Mouse (Mus musculus): ENCODE results near the gene Csnk1e. TPM values are rescaled to one million over a fixed set of nuclear protein-coding genes. Genes with fewer than 3 reads are reported as not detected.

Csnk1e gene
- polyA plus RNA-seq, 1 experiment = 6.7 TPM

DNA sequence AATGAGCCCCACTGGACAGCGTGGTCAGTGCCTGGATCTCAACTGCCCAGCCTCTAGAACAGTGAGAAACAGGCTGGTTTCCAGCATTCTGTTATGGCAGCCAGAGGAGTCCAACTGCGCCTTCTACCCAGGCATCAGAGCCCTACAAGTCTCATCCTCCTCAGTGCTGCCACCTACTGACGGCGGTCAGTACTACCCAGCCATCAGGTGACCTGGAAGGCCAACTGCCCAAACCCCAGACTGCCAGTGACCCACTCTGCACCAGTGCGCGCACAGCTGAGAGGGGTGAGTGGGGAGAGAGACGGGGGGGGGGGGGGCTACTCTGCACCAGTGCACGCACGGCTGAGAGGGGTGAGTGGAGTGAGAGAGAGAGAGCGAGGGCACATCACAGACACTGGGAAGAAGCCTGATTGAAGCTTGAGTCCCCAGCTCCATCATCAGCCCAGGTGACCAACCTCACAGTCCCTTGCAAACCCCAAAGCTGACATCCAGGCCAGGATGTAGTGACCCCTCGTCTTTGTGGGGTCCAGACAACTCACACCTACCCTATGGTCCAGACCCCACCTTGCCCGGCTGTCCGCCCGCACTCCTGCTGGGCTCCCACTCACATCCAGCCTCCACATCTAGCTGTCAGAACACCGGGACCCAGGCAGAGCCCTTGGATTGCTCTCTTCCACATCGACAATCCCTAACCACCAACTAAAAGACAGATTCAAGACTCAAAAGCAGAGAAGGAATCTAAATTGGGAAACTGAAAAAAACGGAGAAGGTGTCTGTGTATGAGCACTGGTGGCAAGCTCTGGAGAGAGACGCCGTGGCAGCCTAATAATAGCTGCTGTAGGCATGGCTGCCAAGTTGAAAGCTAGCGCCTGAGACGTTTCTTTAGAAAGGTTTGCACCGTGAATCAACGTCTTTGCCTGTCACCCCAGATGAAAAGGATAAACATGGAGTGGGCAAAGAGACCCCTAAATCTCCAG is 74.6 kb downstream of the Csnk1e start:
- Histone ChIP-seq H3K27me3 (ENCODE audit: control insufficient read depth, insufficient read depth, low read length) (no peaks in the 10 kb centered on the region), H3K4me1 (ENCODE audit: control insufficient read depth, insufficient read depth, low read length) (peaks cover 12% of the 10 kb centered on the region), H3K27ac (ENCODE audit: control insufficient read depth, insufficient read depth, low read depth, low read length) (no peak overlapping the region), H3K36me3 (ENCODE audit: control insufficient read depth, insufficient read depth, low read length) (no peaks in the 10 kb centered on the region), H3K4me3 (ENCODE audit: control insufficient read depth, low read depth, low read length) (no peak overlapping the region)
- no peak for TF ChIP-seq POLR2A (IDR thresholded peaks at IDR 0.05; ENCODE audit: control insufficient read depth, low read depth, low read length)
- peak; percentile 77; the same call in 1 of the 2 replicates for TF ChIP-seq CTCF (IDR thresholded peaks at IDR 0.05; ENCODE audit: control insufficient read depth, insufficient read depth, insufficient replicate concordance, low read depth, low read length)

DNA sequence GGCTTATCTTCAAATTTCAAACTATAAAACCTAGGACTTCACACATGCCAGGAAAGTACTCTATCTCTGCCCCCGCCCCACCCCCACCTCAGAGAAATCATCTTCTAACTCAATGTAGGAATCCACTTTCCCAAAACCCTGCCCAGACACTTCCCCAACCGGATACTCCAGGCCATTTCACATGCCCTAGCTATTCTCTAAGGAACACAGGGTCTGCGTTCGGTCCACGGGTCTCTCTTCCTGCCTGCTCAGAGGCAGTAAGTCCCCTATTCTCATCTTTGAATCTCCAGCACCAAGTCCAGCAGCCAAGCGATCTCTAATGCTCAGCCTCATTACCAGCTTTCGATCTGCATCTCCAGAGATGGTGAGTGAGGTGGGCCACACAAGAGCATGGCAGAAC is 75.7 kb downstream of the Csnk1e start:
- TF ChIP-seq CTCF (IDR thresholded peaks at IDR 0.05; ENCODE audit: control insufficient read depth, insufficient read depth, insufficient replicate concordance, low read depth, low read length) = no peak
- TF ChIP-seq POLR2A (IDR thresholded peaks at IDR 0.05; ENCODE audit: control insufficient read depth, low read depth, low read length) = no peak
- H3K27ac ChIP-seq (ENCODE audit: control insufficient read depth, insufficient read depth, low read depth, low read length) = no peak overlapping the region
- H3K36me3 ChIP-seq (ENCODE audit: control insufficient read depth, insufficient read depth, low read length) = no peaks in the 10 kb centered on the region
- no peaks in the 10 kb centered on the region for H3K27me3 ChIP-seq (ENCODE audit: control insufficient read depth, insufficient read depth, low read length)
- H3K4me1 ChIP-seq (ENCODE audit: control insufficient read depth, insufficient read depth, low read length) = peaks cover 12% of the 10 kb centered on the region
- H3K4me3 ChIP-seq (ENCODE audit: control insufficient read depth, low read depth, low read length) = no peak overlapping the region

DNA sequence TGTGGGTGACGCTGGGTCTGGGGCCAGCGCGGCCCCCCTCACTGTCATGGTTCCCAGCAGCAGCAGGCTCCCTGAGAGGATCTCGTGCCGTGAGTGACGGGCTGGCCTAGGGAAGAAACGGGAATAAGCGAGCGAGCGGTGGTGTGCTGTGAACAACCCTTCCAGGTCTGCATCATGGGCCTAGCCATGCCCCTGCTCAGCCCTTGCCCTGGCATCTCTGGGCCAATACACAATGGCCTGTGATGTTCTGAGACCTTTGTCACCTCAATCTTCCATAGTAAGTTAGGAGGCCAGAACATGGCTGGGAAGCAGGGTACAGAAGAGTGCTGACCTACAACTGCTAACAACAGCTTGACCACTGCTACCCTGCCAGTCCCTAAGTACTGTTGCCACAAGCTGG is 76.8 kb downstream of the Csnk1e start:
- H3K4me3 ChIP-seq (ENCODE audit: control insufficient read depth, low read depth, low read length) = no peak overlapping the region
- H3K4me1 ChIP-seq (ENCODE audit: control insufficient read depth, insufficient read depth, low read length) = peaks cover 12% of the 10 kb centered on the region
- TF ChIP-seq POLR2A (IDR thresholded peaks at IDR 0.05; ENCODE audit: control insufficient read depth, low read depth, low read length) (no peak), CTCF (IDR thresholded peaks at IDR 0.05; ENCODE audit: control insufficient read depth, insufficient read depth, insufficient replicate concordance, low read depth, low read length) (no peak)
- no peaks in the 10 kb centered on the region for H3K36me3 ChIP-seq (ENCODE audit: control insufficient read depth, insufficient read depth, low read length)
- no peak overlapping the region for H3K27ac ChIP-seq (ENCODE audit: control insufficient read depth, insufficient read depth, low read depth, low read length)
- no peaks in the 10 kb centered on the region for H3K27me3 ChIP-seq (ENCODE audit: control insufficient read depth, insufficient read depth, low read length)

DNA sequence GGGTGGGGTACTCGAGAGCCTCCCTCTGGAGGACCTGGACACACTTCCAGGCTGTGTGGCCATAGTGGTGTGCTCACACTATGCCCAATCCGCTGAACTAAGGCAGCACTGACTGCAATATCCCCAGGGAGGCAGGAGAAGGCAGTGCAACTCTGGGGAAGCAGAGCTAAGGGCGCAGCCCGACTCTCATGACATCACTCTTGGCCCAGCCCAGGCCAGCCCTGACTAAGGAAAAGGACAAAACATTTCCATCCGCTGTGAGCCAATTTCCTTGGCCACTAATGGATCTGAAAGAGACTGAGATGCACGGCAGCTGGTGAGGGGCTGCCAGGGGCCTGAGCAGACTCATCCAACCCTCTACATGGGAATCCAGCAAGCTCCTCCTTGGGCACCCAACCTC is 77.7 kb downstream of the Csnk1e start:
- H3K36me3 ChIP-seq (ENCODE audit: control insufficient read depth, insufficient read depth, low read length) = no peaks in the 10 kb centered on the region
- TF ChIP-seq CTCF (IDR thresholded peaks at IDR 0.05; ENCODE audit: control insufficient read depth, insufficient read depth, insufficient replicate concordance, low read depth, low read length) = peak; percentile 36; the same call in 1 of the 2 replicates
- TF ChIP-seq POLR2A (IDR thresholded peaks at IDR 0.05; ENCODE audit: control insufficient read depth, low read depth, low read length) = no peak
- H3K27ac ChIP-seq (ENCODE audit: control insufficient read depth, insufficient read depth, low read depth, low read length) = no peak overlapping the region

DNA sequence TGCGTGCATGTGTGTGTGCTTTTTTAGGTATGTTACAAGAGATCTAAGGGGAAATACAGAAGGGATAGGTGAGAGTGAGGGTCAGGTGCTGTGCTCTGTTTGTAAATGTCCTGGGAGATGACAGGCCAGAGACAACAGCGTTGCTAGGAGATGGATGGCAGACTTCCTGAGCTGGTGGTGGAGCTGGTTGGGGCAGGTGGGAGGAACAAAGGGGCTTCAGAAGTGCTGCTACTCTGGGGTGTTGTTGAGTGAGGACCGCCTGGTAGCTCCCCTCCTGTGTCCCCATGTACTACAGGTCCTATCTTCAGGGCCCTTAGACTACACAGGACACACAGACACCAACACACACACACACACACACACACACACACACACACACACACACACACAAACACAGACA is 80.6 kb downstream of the Csnk1e start:
- H3K27ac ChIP-seq (ENCODE audit: control insufficient read depth, insufficient read depth, low read depth, low read length) = no peak overlapping the region

More for the DNA sequence above, 77.7 kb downstream of the Csnk1e start:
- no peak overlapping the region for H3K4me3 ChIP-seq (ENCODE audit: control insufficient read depth, low read depth, low read length)
- no peaks in the 10 kb centered on the region for H3K27me3 ChIP-seq (ENCODE audit: control insufficient read depth, insufficient read depth, low read length)
- H3K4me1 ChIP-seq (ENCODE audit: control insufficient read depth, insufficient read depth, low read length) = peaks cover 12% of the 10 kb centered on the region

DNA sequence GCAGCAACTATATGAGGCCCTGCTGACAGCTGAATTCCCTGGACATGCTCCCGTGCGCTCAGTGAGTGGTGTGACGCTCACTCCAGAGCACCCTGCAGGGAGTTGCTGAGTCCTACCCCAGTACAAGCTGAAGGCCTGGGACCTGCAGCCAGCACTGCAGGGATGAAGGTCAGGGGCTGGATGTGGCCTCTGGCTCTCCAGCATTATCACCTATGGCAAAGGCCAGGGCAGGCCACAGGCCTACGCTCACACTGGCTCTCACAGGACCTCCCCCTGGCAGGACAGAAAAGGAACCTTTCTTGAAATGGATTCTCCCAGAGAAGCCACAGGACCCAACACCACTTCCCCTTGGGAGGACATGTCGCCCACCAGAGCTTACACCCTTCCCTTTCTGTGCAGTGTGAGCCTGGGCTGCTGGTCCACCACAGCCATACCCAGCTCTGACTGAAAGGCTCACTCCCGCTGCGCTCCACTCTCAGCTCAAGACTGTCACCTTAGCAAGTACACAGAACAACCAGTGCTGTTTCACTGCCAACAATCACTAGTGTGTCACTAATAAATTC is 85.0 kb downstream of the Csnk1e start:
- no peaks in the 10 kb centered on the region; the same call in 1 of the 2 replicates for H3K4me1 ChIP-seq (ENCODE audit: control insufficient read depth, insufficient read depth, low read length)
- H3K27ac ChIP-seq (ENCODE audit: control insufficient read depth, insufficient read depth, low read depth, low read length) = no peak overlapping the region
- H3K36me3 ChIP-seq (ENCODE audit: control insufficient read depth, insufficient read depth, low read length) = no peaks in the 10 kb centered on the region
- TF ChIP-seq CTCF (IDR thresholded peaks at IDR 0.05; ENCODE audit: control insufficient read depth, insufficient read depth, insufficient replicate concordance, low read depth, low read length) (no peak), POLR2A (IDR thresholded peaks at IDR 0.05; ENCODE audit: control insufficient read depth, low read depth, low read length) (no peak)
- H3K4me3 ChIP-seq (ENCODE audit: control insufficient read depth, low read depth, low read length) = no peak overlapping the region
- no peaks in the 10 kb centered on the region for H3K27me3 ChIP-seq (ENCODE audit: control insufficient read depth, insufficient read depth, low read length)

More for the DNA sequence above, 80.6 kb downstream of the Csnk1e start:
- H3K27me3 ChIP-seq (ENCODE audit: control insufficient read depth, insufficient read depth, low read length) = no peaks in the 10 kb centered on the region
- H3K4me1 ChIP-seq (ENCODE audit: control insufficient read depth, insufficient read depth, low read length) = peaks cover 2% of the 10 kb centered on the region
- no peaks in the 10 kb centered on the region for H3K36me3 ChIP-seq (ENCODE audit: control insufficient read depth, insufficient read depth, low read length)
- TF ChIP-seq POLR2A (IDR thresholded peaks at IDR 0.05; ENCODE audit: control insufficient read depth, low read depth, low read length) (no peak), CTCF (IDR thresholded peaks at IDR 0.05; ENCODE audit: control insufficient read depth, insufficient read depth, insufficient replicate concordance, low read depth, low read length) (no peak)
- H3K4me3 ChIP-seq (ENCODE audit: control insufficient read depth, low read depth, low read length) = no peak overlapping the region

Measured in testis, adult 2 months (tissue).